Mouse (Mus musculus): ENCODE measurements at regions not wholly inside any gene's neighbourhood (a gene's known extent, or its start where the extent isn't known, plus 50 kb on each side); places are given as distances from the start of the nearest gene placed in this dataset.

DNA sequence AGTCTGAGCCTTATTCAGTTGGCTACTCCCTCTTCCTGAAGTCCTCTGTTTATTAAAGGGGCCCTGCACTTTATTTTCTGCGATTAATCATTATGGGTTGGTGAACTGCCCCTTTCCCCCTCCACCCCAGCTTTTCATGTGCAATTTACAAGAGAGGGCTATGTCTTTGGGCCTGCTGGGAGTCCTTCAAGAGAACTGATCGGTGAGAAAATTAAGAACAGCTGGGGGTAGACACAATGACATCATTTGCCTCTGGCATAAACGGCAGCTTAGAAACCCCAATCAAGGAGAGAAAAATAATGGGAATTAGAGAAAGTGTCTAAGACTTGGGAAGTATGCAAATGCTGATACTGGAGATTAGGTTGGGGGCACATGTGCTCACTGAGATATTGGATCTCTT lies 205.2 kb upstream of the Tmem185a start:
- Histone ChIP-seq H3K36me3 (ENCODE audit: control insufficient read depth, insufficient read depth, low read length, poor library complexity, severe bottlenecking) (no peaks in the 10 kb centered on the region), H3K27me3 (ENCODE audit: control insufficient read depth, insufficient read depth, low read length, poor library complexity, severe bottlenecking) (no peaks in the 10 kb centered on the region), H3K4me1 (ENCODE audit: control insufficient read depth, insufficient read depth, low read length) (no peaks in the 10 kb centered on the region), H3K9ac (ENCODE audit: low read depth, poor library complexity, severe bottlenecking) (no peak overlapping the region), H3K27ac (ENCODE audit: insufficient read depth, low read length) (no peak overlapping the region), H3K9me3 (replicated peaks; ENCODE audit: control insufficient read depth, insufficient read depth, low read length, poor library complexity, severe bottlenecking) (no peaks in the 10 kb centered on the region), H3K4me3 (ENCODE audit: low read depth, low read length) (no peak overlapping the region)
- TF ChIP-seq POLR2A (IDR thresholded peaks at IDR 0.05; ENCODE audit: insufficient read depth, low read length) = no peak
- no peak for TF ChIP-seq CTCF (IDR thresholded peaks at IDR 0.05; ENCODE audit: low read depth, low read length)
- TF ChIP-seq EP300 (IDR thresholded peaks at IDR 0.05; ENCODE audit: insufficient read depth, low read depth, low read length) = no peak

DNA sequence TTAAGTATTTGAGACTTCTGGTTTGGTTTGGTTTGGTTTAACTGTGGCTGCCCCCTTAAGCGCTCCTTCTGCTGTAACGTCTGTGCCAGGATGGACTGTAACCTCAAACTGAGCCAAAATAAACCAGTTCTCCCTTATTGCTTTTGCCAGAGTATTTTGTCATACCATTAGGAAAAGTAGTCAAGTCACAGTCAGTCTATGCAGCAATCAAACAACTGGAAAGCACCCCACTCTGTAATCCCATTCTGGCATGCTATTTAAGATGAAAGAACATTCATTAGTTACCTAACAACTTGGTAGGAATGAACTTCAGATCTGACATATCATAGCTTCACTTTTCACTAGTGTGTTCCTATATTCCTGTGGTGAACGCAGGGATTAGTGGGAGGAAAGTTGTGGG lies 190.1 kb upstream of the Tmem185a start:
- no peak overlapping the region for H3K9ac ChIP-seq (ENCODE audit: low read depth, poor library complexity, severe bottlenecking)
- peaks cover 3% of the 10 kb centered on the region; the same call in 1 of the 2 replicates for H3K9me3 ChIP-seq (replicated peaks; ENCODE audit: control insufficient read depth, insufficient read depth, low read length, poor library complexity, severe bottlenecking)
- H3K27me3 ChIP-seq (ENCODE audit: control insufficient read depth, insufficient read depth, low read length, poor library complexity, severe bottlenecking) = no peaks in the 10 kb centered on the region
- no peak for TF ChIP-seq CTCF (IDR thresholded peaks at IDR 0.05; ENCODE audit: low read depth, low read length)
- TF ChIP-seq POLR2A (IDR thresholded peaks at IDR 0.05; ENCODE audit: insufficient read depth, low read length) = no peak
- TF ChIP-seq EP300 (IDR thresholded peaks at IDR 0.05; ENCODE audit: insufficient read depth, low read depth, low read length) = no peak
- no peak overlapping the region for H3K27ac ChIP-seq (ENCODE audit: insufficient read depth, low read length)
- H3K4me3 ChIP-seq (ENCODE audit: low read depth, low read length) = no peak overlapping the region
- no peaks in the 10 kb centered on the region for H3K4me1 ChIP-seq (ENCODE audit: control insufficient read depth, insufficient read depth, low read length)
- H3K36me3 ChIP-seq (ENCODE audit: control insufficient read depth, insufficient read depth, low read length, poor library complexity, severe bottlenecking) = no peaks in the 10 kb centered on the region

All from ES-Bruce4 (cell line).